Mouse (Mus musculus) CD4-positive, CD25-positive, alpha-beta regulatory T cell, adult 4 months (primary cell): ENCODE results near the gene Tk2. TPM values are rescaled to one million over a fixed set of nuclear protein-coding genes. Genes with fewer than 3 reads are reported as not detected.
A peak's percentile ranks its signal among the peaks of the same experiment; 100 is the strongest.
"Not testable (repeated sequence)": the region's sequence is repeated elsewhere in the genome, so short reads cannot be mapped to it uniquely, and the experiment has no call there.

ENCODE experiments used
- ATAC-seq: one replicate; pipeline ENCODE4 v1.8.0; 2017
- polyA plus RNA-seq, 2 experiments: library from polyadenylated mRNA; unstranded; fragments of 100-300 nt; shearing (Covaris generic); gene quantifications; one replicate each; pipeline ENCODE4 v1.2.1; 2017

The Tk2 gene
- 10 to 100 TPM; 41.8 to 62.5 TPM for polyA plus RNA-seq

DNA sequence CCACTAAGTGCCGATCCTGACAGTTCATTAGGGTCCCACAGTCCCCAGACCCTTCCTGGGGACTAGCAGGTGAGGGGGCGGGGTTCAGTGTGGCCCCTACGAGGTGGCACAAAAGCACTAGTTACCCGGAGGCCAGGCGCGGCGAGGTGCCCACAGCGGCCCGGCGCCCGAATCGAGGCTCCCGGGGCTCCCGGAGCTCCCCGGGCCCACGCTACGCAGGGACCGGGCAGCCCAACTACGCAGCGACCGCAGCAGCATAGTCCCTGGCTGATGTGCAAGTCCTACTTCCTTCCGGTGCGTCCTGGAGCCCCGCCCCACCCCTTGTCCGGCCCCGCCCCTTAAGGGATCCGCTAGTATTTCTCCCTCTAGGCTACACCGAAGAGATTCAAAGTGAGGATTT is at the start of gene Tk2:
Tk2 (minus strand) TSS at position 283 of the 400 bp plus-strand sequence.
- ATAC-seq = peak; percentile 73

- ATAC-seq = no peak
Observed at GRCm38 (mm10) chr8:104294396-104294795, 46.0 kb upstream of the Tk2 start.

GRCm38 (mm10) chr8:104293081-104293480 is 44.7 kb upstream of the Tk2 start, which contains the start of gene Cmtm2a:
Gene Cmtm2a, minus strand, starts transcription at chr8:104293181.
- not testable (repeated sequence) for ATAC-seq

DNA sequence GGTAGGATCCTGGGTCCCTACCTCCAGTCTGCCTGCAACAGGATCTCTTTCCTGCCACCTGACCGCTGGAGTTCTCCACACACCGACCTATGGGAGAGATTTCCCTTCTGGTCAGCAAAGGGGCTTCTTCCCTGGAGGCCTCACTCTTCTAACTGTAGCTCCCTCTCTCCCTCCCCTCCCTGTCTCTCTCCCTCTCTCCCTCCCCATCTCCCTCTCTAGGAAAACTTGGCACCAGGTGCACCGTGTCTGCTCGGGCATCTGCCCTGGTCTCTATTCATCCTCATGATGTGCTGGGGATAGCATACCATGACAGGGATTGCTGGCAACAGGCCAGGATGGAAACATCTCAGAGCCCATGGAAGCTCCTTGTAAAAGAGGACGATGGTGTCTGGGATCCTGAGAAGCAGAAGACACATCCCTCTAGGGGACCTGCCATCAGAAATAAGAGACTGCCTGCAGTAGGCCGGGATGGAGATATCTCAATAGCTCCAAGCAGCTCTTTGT is 20.6 kb upstream of the Tk2 start:
- no peak for ATAC-seq

DNA sequence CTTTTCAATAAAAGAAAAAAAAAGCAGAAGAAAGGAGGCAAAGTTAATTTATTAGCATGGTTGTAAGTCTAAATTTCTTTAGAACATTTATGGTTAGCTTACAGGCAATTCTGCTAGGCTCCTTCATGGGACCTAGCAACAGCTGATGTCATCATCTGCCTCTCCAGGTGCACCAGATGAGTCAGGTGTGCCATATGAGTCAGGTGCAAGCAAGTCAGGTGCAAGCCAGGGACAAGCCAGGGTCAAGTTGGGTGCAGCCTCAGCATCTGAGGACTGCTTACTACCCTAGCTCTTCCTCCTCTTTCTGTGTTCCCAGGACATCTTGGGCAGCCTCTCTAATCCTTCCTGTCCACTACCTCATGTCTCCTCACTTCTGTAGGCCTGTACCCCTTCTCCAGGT is 20.0 kb upstream of the Tk2 start:
- ATAC-seq = no peak

DNA sequence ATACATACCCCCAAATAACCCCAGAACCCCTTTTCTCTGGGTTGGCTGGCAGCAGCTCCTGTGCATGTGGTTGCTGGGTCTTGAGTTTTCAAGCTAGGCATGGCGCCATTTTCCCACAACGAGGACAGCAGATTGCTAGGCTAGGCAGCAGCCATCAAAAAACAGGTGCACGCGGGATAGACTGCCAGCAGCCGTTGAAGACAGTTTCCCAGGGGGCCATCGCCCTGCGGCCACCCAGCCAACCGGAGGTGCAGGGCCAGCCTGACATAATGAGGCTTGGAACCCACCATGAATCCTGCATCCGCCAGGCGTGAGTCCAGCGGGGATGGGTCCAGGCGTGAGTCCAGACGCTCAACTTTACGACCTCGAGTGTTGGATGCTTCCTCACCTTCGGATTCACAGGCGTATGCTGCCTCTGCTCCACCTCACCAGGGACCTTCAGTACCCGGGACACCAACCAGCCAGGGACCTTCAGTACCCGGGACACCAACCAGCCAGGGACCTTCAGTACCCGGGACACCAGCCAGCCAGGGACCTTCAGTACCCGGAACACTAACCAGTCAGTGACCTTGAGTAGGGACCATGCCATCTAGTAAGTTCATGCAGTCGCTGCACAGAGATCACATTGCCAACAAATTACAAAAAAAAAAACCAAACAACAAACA is 16.0 kb upstream of the Tk2 start:
- ATAC-seq = not testable (repeated sequence)

DNA sequence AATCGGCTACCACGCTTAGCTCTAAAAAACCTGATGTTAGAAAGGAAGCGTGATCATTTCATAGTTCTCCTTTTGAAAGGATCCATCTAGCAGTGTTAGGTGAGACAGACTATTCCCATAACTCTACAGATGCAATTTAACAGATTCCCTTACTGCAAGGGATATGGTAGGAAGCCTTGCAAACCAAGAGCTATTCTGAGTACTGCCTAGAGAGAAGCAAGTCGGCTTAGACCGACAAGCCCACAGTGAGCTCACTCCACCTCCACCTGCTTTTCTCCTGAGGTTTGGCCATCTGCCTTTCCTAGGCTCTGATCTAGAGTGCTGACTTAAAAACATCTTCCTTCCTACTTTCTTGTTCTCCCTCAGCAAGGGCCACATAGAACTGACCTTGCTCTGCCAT is 13.4 kb upstream of the Tk2 start:
- ATAC-seq = not testable (repeated sequence)

DNA sequence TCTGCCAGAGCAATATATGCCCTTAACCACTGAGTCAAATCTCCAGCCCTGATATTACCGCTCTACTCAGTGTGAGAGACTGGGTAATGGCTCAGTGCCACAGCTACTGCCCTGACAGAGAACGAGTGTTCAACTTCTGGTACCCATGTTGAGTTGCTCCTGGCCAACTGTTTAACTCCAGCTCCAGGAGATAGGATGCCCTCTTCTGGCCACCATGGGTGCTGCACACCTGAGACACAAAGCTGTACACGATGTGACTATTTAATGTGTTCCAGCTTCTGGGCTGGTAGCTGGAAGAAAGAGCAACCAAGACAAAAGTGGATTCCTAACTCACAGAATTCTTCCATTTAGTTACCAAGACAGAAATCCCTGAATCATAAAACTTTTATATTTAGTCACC is 4.7 kb upstream of the Tk2 start:
- ATAC-seq = peak; percentile 20

- ATAC-seq = no peak
Observed at GRCm38 (mm10) chr8:104251461-104251860, 3.1 kb upstream of the Tk2 start.

DNA sequence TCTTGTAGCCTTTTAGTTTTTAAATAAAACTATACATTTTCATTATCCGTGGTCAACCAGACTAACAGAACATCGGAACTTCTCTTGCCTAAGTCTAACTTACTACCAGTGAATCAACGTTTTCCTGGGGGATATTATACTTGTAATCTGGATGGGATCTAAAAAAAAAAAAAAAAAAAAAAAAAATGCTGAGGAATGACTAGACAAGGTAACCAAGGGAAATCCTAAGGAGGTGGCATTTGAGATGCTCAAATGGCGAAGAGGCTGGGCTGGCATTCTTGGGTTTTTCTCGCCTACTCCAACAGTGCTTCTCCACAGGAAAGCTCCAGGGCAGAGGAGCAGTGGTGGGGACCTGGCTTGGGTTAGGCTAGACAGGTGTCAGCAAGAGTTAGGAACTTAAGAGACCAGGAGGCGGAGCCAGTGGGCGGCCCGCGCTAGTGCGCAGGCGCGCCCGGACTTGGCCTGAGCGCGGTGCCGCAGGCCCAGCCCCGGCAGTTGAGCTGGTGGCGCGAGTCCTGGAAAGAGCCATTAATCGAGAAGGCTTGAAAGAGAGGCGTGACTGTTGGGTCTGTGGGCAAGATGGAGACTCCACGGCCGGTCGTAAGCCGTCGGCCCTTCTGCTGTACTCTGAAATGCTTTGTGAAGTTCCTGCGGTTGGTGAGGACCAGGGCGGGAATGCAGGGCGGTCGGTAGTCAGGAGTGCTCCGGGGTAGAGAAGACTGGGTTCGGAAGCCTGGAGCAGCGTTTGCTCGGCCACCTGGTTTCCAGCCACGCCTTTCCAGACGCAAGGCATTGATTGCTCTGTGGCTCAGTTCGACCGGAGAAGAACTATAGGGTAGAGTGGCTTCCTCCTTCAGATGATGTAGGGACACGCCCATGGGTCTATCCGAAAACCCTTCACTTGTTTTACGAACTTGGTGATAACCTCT is 2.3 kb upstream of the Tk2 start, which contains the start of gene Cklf:
Cklf (plus strand) TSS at position 423 of the 929 bp plus-strand sequence.
- peak; percentile 38 for ATAC-seq

GRCm38 (mm10) chr8:104249442-104249996 is 1.2 kb upstream of the Tk2 start:
- ATAC-seq = no peak

- peak; percentile 18 for ATAC-seq
Observed at GRCm38 (mm10) chr8:104247908-104248275, 466 bp downstream of the Tk2 start.

GRCm38 (mm10) chr8:104247054-104247907 is 1.1 kb downstream of the Tk2 start:
- peak; percentile 60 for ATAC-seq

DNA sequence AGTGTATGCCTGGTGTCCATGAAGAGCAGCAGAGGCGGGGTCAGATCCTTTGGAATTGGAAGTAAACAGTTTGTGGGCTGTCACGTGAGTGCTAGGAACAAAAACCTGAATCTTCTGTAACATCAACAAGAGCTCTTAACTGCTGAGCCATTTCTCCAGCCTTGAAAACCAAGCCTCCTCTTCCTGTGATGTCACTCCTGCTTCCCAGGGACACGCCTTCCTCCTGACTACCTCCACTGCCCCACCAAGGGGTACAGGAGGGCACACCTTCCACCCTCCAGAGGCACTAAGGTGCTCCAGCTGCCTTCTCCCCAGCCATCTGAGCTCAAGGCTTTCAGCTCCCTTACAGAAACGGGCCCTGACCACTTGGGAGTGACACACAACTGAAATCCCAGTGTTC is 1.7 kb downstream of the Tk2 start:
- ATAC-seq = no peak

DNA sequence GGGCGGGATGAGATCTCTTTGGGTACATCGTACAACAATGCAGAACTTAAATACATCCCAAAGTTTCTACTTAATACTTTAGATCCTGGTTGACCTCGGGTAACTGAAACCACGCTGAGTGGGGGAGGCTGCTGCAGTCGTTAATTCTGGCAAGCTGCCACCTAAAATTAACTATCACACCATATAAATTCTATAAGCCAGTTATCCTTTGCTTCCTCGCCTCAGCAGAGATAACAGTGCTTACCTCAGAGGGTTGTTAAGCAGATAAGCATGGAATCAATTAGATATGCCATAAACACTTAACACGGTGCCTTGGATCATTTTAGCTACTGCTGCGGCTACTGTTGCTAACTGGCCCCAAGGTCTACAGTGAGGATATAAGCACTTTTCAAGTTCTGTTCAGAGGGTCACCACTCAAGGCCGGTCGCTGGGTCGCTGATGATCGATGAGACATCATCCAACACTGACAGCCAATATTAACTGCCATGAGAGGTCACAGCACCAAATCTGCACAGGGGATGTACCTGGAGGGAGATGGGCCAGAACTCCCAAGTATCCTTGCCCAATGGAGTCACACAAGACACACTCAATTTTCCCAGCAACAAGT is 6.2 kb downstream of the Tk2 start:
- ATAC-seq = no peak

DNA sequence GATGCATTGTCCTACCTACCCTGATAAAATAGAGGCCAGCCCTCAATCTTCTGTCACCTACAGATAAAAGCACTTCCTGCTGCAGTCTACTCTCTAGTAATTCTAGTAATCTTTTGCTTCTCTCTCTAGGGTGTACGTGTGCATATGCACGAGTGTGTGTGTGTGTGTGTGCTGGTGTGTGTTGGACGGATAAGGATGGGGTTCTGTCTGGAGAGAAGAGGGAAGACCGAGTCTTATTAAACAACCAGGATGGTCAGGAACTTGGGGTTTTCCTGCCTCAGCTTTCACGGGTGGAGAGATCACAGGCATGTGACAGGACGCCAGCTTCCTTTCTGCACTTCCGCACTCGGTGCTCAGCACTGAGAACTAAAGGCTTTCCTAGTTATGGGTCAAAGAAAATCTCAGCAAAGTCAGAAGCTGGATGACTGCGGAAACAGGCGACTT is 8.9 kb downstream of the Tk2 start:
- ATAC-seq = peak; percentile 87

DNA sequence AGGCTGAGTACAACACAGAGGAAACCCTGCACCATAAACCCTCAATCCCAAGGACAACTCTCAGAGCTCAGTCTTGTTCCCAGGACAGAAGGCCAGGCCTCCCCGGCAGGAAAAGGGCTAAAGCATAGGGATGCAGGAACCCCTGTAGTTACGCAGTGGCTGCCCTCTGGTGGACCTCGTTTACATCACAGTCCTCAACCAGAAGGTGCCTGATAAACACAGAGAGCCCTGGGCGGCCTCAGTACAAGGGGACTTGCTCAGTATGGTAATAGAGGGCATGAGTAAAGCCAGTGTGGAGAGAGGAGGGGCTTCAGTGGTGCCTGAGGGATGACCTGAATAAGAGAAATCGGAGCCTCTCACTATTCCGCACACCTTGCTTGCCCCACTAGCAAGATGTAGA is 13.8 kb downstream of the Tk2 start:
- no peak for ATAC-seq

DNA sequence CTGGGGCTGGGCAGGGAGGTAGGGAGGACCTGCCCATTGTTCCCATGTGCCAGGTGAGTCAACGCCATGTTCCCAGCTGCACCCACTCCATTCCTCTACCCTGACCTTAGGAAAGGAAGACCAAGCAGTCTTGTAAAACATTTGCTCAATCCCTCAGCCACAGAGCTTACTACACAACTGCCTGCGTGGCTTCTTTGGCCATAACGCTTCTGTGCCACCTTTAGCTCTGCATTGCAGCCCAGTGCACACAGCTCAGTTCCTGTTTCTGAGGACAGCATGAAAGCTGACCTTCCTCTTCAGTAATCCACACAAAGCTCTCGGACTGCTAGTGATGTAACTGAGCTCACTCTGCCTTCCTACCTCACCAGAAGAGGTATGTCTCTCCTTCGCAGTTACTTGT is 15.4 kb downstream of the Tk2 start:
- ATAC-seq = no peak

DNA sequence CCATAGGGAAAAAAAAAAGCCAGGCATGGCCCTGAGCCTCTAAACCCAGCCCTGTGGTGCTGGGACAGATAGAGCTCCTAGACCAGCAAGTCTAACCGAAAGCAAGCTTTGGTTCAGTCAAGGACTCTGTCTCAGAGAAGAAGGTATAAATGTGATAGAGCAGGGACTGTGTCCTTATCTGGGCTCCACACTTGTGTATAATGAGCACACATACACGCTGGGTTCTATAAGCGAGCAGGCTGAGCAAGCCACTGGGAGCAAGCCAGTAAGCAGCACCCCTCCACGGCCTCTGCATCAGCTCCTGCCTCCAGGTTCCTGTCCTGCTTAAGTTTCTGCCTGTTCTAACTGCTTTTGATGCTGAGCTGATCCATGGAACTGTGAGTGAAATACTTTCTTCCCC is 16.3 kb downstream of the Tk2 start:
- ATAC-seq = no peak

- ATAC-seq = no peak
Observed at GRCm38 (mm10) chr8:104230377-104230776, 18.0 kb downstream of the Tk2 start.

- no peak for ATAC-seq
Observed at GRCm38 (mm10) chr8:104227048-104227447, 21.3 kb downstream of the Tk2 start.

- peak; percentile 73 for ATAC-seq
Observed at GRCm38 (mm10) chr8:104219806-104220205, 28.6 kb downstream of the Tk2 start.
